Comparison of ENCODE assay signal across 16 mouse cellular contexts in the genomic region with DNA sequence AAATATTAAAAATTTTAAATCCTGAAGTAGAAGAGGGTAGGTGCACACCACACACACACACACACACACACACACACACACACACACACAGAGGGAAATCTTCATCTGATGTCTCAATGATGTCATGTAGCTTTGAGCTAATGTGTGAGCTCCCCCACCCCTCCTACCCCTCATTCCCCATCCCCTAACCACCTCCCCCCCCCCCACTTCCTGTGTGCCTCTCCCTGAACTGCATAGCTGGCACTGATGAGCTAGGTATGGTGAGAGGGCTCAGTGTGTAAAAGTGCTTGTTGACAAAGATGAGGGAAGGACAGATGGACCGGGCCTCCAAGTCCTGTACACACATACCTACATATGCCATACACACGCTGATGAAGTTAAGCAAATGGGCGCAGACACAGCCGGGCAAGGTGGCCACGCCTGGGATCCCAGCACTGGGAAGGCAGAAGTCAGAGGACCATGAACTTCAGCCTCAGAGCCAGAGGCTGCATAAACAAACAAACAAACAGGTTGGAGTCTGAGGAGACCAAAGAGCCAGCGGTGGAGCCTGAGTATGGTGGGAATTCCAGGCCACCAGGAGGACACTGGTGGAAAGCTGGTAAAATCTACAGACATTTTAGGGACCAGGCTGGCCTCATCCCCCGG. TPM values are rescaled to one million over a fixed set of nuclear protein-coding genes. Genes with fewer than 3 reads are reported as not detected.
A peak's percentile ranks its signal among the peaks of the same experiment; 100 is the strongest.
DNase-seq lines count a peak whose midpoint lies in the region; ATAC-seq and TF ChIP-seq lines count a peak whose summit lies in the region.
"Had no signal": no experiment of that assay in that cellular context is flagged by ENCODE, and none has a peak within 500 bp of the region (broad histone marks: within the 10 kb centered on the region; RNA-seq: fewer than 3 reads in every experiment).

No protein-coding gene starts in this region.

- peak overlapping the region; percentile 77 for H3K27ac ChIP-seq in heart, embryonic 10.5 days
- no peak overlapping the region for H3K27ac ChIP-seq in heart, adult 2 months
- H3K27ac ChIP-seq in liver, embryonic 13.5 days, result peak overlapping the region; percentile 96
- H3K27ac ChIP-seq in left cerebral cortex, adult 2 months, result no peak overlapping the region
- H3K27ac ChIP-seq: embryonic facial prominence, embryonic 15.5 days; hindbrain, embryonic 15.5 days had no signal

- ATAC-seq in liver, embryonic 13.5 days (ENCODE audit: low read depth), result no peak
- ATAC-seq: forebrain, embryonic 16.5 days had no signal

- 78% methylated on average over 7 of the region's 7 CpGs for WGBS in heart, embryonic 10.5 days
- WGBS in heart, adult 2 months, result 88% methylated on average over 7 of the region's 7 CpGs
- WGBS in liver, embryonic 13.5 days (ENCODE audit: insufficient replicate concordance), result 46% methylated on average over 7 of the region's 7 CpGs

- peak overlapping the region; percentile 45 for H3K4me3 ChIP-seq in heart, embryonic 10.5 days
- no peak overlapping the region for H3K4me3 ChIP-seq in heart, adult 2 months
- H3K4me3 ChIP-seq in liver, embryonic 13.5 days (replicated peaks), result peak overlapping the region; percentile 75
- no peak overlapping the region for H3K4me3 ChIP-seq in left cerebral cortex, adult 2 months
- H3K4me3 ChIP-seq: embryonic facial prominence, embryonic 15.5 days; hindbrain, embryonic 15.5 days had no signal

- peaks cover 24% of the 10 kb centered on the region for H3K4me1 ChIP-seq in heart, embryonic 10.5 days
- peaks cover 2% of the 10 kb centered on the region; the same call in 1 of the 2 replicates for H3K4me1 ChIP-seq in heart, adult 2 months (ENCODE audit: control insufficient read depth, insufficient read depth, low read length)
- peaks cover 89% of the 10 kb centered on the region for H3K4me1 ChIP-seq in liver, embryonic 13.5 days (replicated peaks)

- H3K4me2 ChIP-seq in liver, embryonic 13.5 days, result peak overlapping the region; percentile 99
- H3K4me2 ChIP-seq: embryonic facial prominence, embryonic 15.5 days; hindbrain, embryonic 15.5 days had no signal

- intact Hi-C loops in heart, adult 2 months (cut with DNase I), result no loop called here
- intact Hi-C loops in left cerebral cortex, adult 2 months (cut with DNase I), result no loop called here

- TF ChIP-seq EP300 in heart, adult 2 months (IDR thresholded peaks at IDR 0.05; ENCODE audit: insufficient read depth, low read depth, low read length), result no peak

- H3K9me3 ChIP-seq in heart, embryonic 10.5 days, result no peaks in the 10 kb centered on the region
- H3K9me3 ChIP-seq in liver, embryonic 13.5 days (replicated peaks), result no peaks in the 10 kb centered on the region
- H3K9me3 ChIP-seq: embryonic facial prominence, embryonic 15.5 days; hindbrain, embryonic 15.5 days had no signal

- peaks cover 40% of the 10 kb centered on the region; the same call in 1 of the 2 replicates for H3K27me3 ChIP-seq in heart, embryonic 10.5 days (ENCODE audit: insufficient read depth, poor library complexity, severe bottlenecking)
- H3K27me3 ChIP-seq in heart, adult 2 months (ENCODE audit: control insufficient read depth, insufficient read depth, low read length), result no peaks in the 10 kb centered on the region; the same call in 1 of the 2 replicates
- no peaks in the 10 kb centered on the region for H3K27me3 ChIP-seq in liver, embryonic 13.5 days
- H3K27me3 ChIP-seq: embryonic facial prominence, embryonic 15.5 days had no signal

- no peak for DNase-seq in heart, embryonic 10.5 days (ENCODE audit: low spot score)
- no peak for DNase-seq in heart, adult 2 months
- DNase-seq in CD4-positive helper T cell, adult 2 months (ENCODE audit: low read depth, low spot score), result peak; percentile 75
- peak; percentile 30 for DNase-seq in c-Kit-positive CD71-positive TER-119-positive erythroid progenitor cells, embryonic 14.5 days (ENCODE audit: low spot score)
- no peak for DNase-seq in liver, embryonic 13.5 days
- DNase-seq in urinary bladder, postnatal 36 days (ENCODE audit: low spot score in 2 of 2), result no peak
- DNase-seq in left cerebral cortex, adult 2 months (ENCODE audit: extremely low spot score in 1 of 2, low spot score in 2 of 2), result no peak
- no peak for DNase-seq in kidney, postnatal 4 days
- DNase-seq: cerebellum, adult 18-20 months; gastrocnemius, postnatal 10 days; kidney, adult 2 months; lung, adult 18-20 months had no signal

- H3K9ac ChIP-seq in heart, adult 2 months (ENCODE audit: low read depth, low read length), result no peak overlapping the region
- H3K9ac ChIP-seq in liver, embryonic 13.5 days, result peak overlapping the region; percentile 91
- H3K9ac ChIP-seq: embryonic facial prominence, embryonic 15.5 days; hindbrain, embryonic 15.5 days had no signal

- no peak for TF ChIP-seq CTCF in heart, adult 2 months (IDR thresholded peaks at IDR 0.05)
- TF ChIP-seq CTCF in left cerebral cortex, adult 2 months (IDR thresholded peaks at IDR 0.05), result no peak

- no peak for TF ChIP-seq POLR2A in heart, adult 2 months (IDR thresholded peaks at IDR 0.05; ENCODE audit: insufficient read depth, low read depth, low read length)

- no peaks in the 10 kb centered on the region for H3K79me2 ChIP-seq in heart, adult 2 months (replicated peaks; ENCODE audit: control insufficient read depth, insufficient read depth, low read length)

- H3K36me3 ChIP-seq in heart, embryonic 10.5 days, result no peaks in the 10 kb centered on the region
- no peaks in the 10 kb centered on the region for H3K36me3 ChIP-seq in heart, adult 2 months (ENCODE audit: control insufficient read depth, insufficient read depth, low read length)
- H3K36me3 ChIP-seq in liver, embryonic 13.5 days, result peaks cover 32% of the 10 kb centered on the region
- H3K36me3 ChIP-seq: embryonic facial prominence, embryonic 15.5 days; hindbrain, embryonic 15.5 days had no signal

RNA-seq across cellular contexts. Expression of gene Acp5, which starts 1.1 kb away (rescaled TPM):
- 62.3 and 67.2 TPM in 2 replicates for polyA plus RNA-seq in heart, embryonic 10.5 days (2016; fragmentation: Nextera tagmentation; extraction: Ambion mirVana)
- total RNA-seq in heart, adult 2 months (2021), result 1 to 10 TPM; 1.6 to 2.4 TPM
- 7.7 and 20.8 TPM in 2 replicates for polyA plus RNA-seq in heart, adult 2 months (2012; rRNA removed)
- 184 and 187 TPM in 2 replicates for polyA plus RNA-seq in liver, embryonic 13.5 days (2015; fragmentation: Nextera tagmentation; extraction: Ambion mirVana)
- total RNA-seq in left cerebral cortex, adult 2 months (2021), result under 1 TPM in 1 of 2 experiments, not detected in 1; 0.51 TPM
- polyA plus RNA-seq: forebrain, embryonic 16.5 days had no signal

RNA-seq across cellular contexts. Expression of gene Elof1, which starts 17.4 kb away (rescaled TPM):
- polyA plus RNA-seq in heart, embryonic 10.5 days (2016; fragmentation: Nextera tagmentation; extraction: Ambion mirVana), result 149 and 176 TPM in 2 replicates
- 10 to 100 TPM; 34.6 to 42.6 TPM for total RNA-seq in heart, adult 2 months (2021)
- polyA plus RNA-seq in heart, adult 2 months (2012; rRNA removed), result 62.6 and 67.0 TPM in 2 replicates
- polyA plus RNA-seq in liver, embryonic 13.5 days (2015; fragmentation: Nextera tagmentation; extraction: Ambion mirVana), result 103 and 109 TPM in 2 replicates
- total RNA-seq in left cerebral cortex, adult 2 months (2021), result 10 to 100 TPM; 63.4 to 65.3 TPM

RNA-seq across cellular contexts. Expression of gene Pigyl, which starts 22.3 kb away (rescaled TPM):
- polyA plus RNA-seq in heart, embryonic 10.5 days (2016; fragmentation: Nextera tagmentation; extraction: Ambion mirVana), result 44.7 and 60.3 TPM in 2 replicates
- total RNA-seq in heart, adult 2 months (2021), result 10 to 100 TPM; 42.9 to 56.5 TPM
- 54.5 and 55.4 TPM in 2 replicates for polyA plus RNA-seq in heart, adult 2 months (2012; rRNA removed)
- polyA plus RNA-seq in liver, embryonic 13.5 days (2015; fragmentation: Nextera tagmentation; extraction: Ambion mirVana), result 42.1 and 44.6 TPM in 2 replicates
- total RNA-seq in left cerebral cortex, adult 2 months (2021), result 10 to 100 TPM; 40.1 to 43.4 TPM

RNA-seq across cellular contexts. Expression of gene Cnn1, which starts 35.4 kb away (rescaled TPM):
- 246 and 375 TPM in 2 replicates for polyA plus RNA-seq in heart, embryonic 10.5 days (2016; fragmentation: Nextera tagmentation; extraction: Ambion mirVana)
- 1 to 10 TPM; 8.4 to 8.6 TPM for total RNA-seq in heart, adult 2 months (2021)
- 15.4 and 26.5 TPM in 2 replicates for polyA plus RNA-seq in heart, adult 2 months (2012; rRNA removed)
- 1.9 and 3.6 TPM in 2 replicates for polyA plus RNA-seq in liver, embryonic 13.5 days (2015; fragmentation: Nextera tagmentation; extraction: Ambion mirVana)
- total RNA-seq in left cerebral cortex, adult 2 months (2021), result 1 to 10 TPM in 1 of 2 experiments, under 1 TPM in 1; 0.41 to 1.3 TPM
- total RNA-seq: megakaryocyte progenitor cell, adult 5-6 weeks had no signal

RNA-seq across cellular contexts. Expression of gene Ecsit, which starts 49.1 kb away (rescaled TPM):
- 58.4 and 65.6 TPM in 2 replicates for polyA plus RNA-seq in heart, embryonic 10.5 days (2016; fragmentation: Nextera tagmentation; extraction: Ambion mirVana)
- 100 to 1,000 TPM in 1 of 2 experiments, 10 to 100 TPM in 1; 92.5 to 106 TPM for total RNA-seq in heart, adult 2 months (2021)
- 166 and 169 TPM in 2 replicates for polyA plus RNA-seq in heart, adult 2 months (2012; rRNA removed)
- 33.4 and 34.2 TPM in 2 replicates for polyA plus RNA-seq in liver, embryonic 13.5 days (2015; fragmentation: Nextera tagmentation; extraction: Ambion mirVana)
- 10 to 100 TPM; 43.0 to 46.8 TPM for total RNA-seq in left cerebral cortex, adult 2 months (2021)

Comparison
In these comparisons a context has a peak if more than half of its experiments do, and no peak if none do; other contexts are left out.
1. H3K27ac ChIP-seq: peak in heart, embryonic 10.5 days (single experiment) and liver, embryonic 13.5 days (single experiment); none in heart, adult 2 months (single experiment) and left cerebral cortex, adult 2 months (single experiment).
2. H3K4me3 ChIP-seq: peak in heart, embryonic 10.5 days (single experiment) and liver, embryonic 13.5 days (single experiment); none in heart, adult 2 months (single experiment) and left cerebral cortex, adult 2 months (single experiment).
3. DNase-seq: peak in CD4-positive helper T cell, adult 2 months (single experiment) and c-Kit-positive CD71-positive TER-119-positive erythroid progenitor cells, embryonic 14.5 days (single experiment); none in heart, embryonic 10.5 days (single experiment), heart, adult 2 months (0 of 2), liver, embryonic 13.5 days (single experiment), urinary bladder, postnatal 36 days (0 of 2), left cerebral cortex, adult 2 months (0 of 2) and kidney, postnatal 4 days (0 of 2).